Mouse (Mus musculus): ENCODE results near the gene Mrpl2.

- no peak for TF ChIP-seq POLR2A (IDR thresholded peaks at IDR 0.05; ENCODE audit: borderline replicate concordance, low read depth, low read length)
- TF ChIP-seq CTCF (IDR thresholded peaks at IDR 0.05; ENCODE audit: low read depth, low read length), result no peak
Measured at GRCm38 (mm10) chr17:46651292-46651691, 5.3 kb downstream of the Mrpl2 start.

Data from bone marrow macrophage, adult 2 months (primary cell).